Comparison of ENCODE assay signal across 8 mouse cellular contexts in genomic region chr7:112663314-112663966, GRCm38 (mm10). TPM values are rescaled to one million over a fixed set of nuclear protein-coding genes. Genes with fewer than 3 reads are reported as not detected.
DNase-seq lines count a peak whose midpoint lies in the region; ATAC-seq lines count a peak whose summit lies in the region.

No protein-coding gene starts in this region.

- H3K27ac ChIP-seq in hindbrain, embryonic 15.5 days (replicated peaks) = peak overlapping the region; percentile 39
- H3K27ac ChIP-seq in limb, embryonic 11.5 days (replicated peaks; ENCODE audit: low read depth, low read length) = no peak overlapping the region; the same call in 1 of the 2 replicates
- H3K27ac ChIP-seq in midbrain, embryonic 15.5 days = 0 out of 2 replicates have a peak overlapping the region, but pooled peaks have one; percentile 13

- H3K4me3 ChIP-seq in hindbrain, embryonic 15.5 days = no peak overlapping the region
- H3K4me3 ChIP-seq in limb, embryonic 11.5 days (ENCODE audit: low read depth, low read length) = no peak overlapping the region
- H3K4me3 ChIP-seq in midbrain, embryonic 15.5 days = no peak overlapping the region

- ATAC-seq in hindbrain, embryonic 15.5 days (ENCODE audit: low FRiP score, low read depth) = peak; percentile 45; the same call in 1 of the 2 replicates
- ATAC-seq in limb, embryonic 11.5 days (ENCODE audit: insufficient number of reproducible peaks, low FRiP score, low TSS enrichment, low read depth) = no peak
- ATAC-seq in midbrain, embryonic 15.5 days (replicated peaks) = no peak

- H3K36me3 ChIP-seq in hindbrain, embryonic 15.5 days = no peaks in the 10 kb centered on the region
- no peaks in the 10 kb centered on the region for H3K36me3 ChIP-seq in limb, embryonic 11.5 days (ENCODE audit: control insufficient read depth, insufficient read depth, low read length)
- no peaks in the 10 kb centered on the region for H3K36me3 ChIP-seq in midbrain, embryonic 15.5 days (replicated peaks)

- 26% methylated on average over 6 of the region's 6 CpGs for WGBS in hindbrain, embryonic 15.5 days
- 36% methylated on average over 6 of the region's 6 CpGs for WGBS in limb, embryonic 11.5 days
- WGBS in midbrain, embryonic 15.5 days = 16% methylated on average over 6 of the region's 6 CpGs

- H3K9me3 ChIP-seq in hindbrain, embryonic 15.5 days = no peaks in the 10 kb centered on the region
- H3K9me3 ChIP-seq in limb, embryonic 11.5 days (ENCODE audit: control insufficient read depth, low read length) = no peaks in the 10 kb centered on the region
- no peaks in the 10 kb centered on the region for H3K9me3 ChIP-seq in midbrain, embryonic 15.5 days

- H3K9ac ChIP-seq in hindbrain, embryonic 15.5 days = no peak overlapping the region
- H3K9ac ChIP-seq in limb, embryonic 11.5 days (ENCODE audit: low read length) = no peak overlapping the region
- no peak overlapping the region for H3K9ac ChIP-seq in midbrain, embryonic 15.5 days

- peaks cover 14% of the 10 kb centered on the region for H3K4me1 ChIP-seq in hindbrain, embryonic 15.5 days (replicated peaks)
- H3K4me1 ChIP-seq in limb, embryonic 11.5 days (ENCODE audit: control insufficient read depth, insufficient read depth, low read length) = peaks cover 7% of the 10 kb centered on the region; the same call in 1 of the 2 replicates
- peaks cover 8% of the 10 kb centered on the region; the same call in 1 of the 2 replicates for H3K4me1 ChIP-seq in midbrain, embryonic 15.5 days

- DNase-seq in kidney, adult 11 months = peak; percentile 37
- DNase-seq in kidney, adult 8-10 months = no peak
- DNase-seq in frontal cortex, adult 2 months (ENCODE audit: extremely low spot score in 1 of 2, low spot score in 1 of 2) = peak; percentile 44 to 69
- DNase-seq in limb, embryonic 11.5 days (ENCODE audit: low spot score) = peak; percentile 46
- no peak for DNase-seq in MN1 (ENCODE audit: low spot score)
- no peak for DNase-seq in thymus, postnatal 4 days

- peak overlapping the region; percentile 22 for H3K4me2 ChIP-seq in hindbrain, embryonic 15.5 days
- H3K4me2 ChIP-seq in limb, embryonic 11.5 days (ENCODE audit: low read depth, severe bottlenecking) = no peak overlapping the region
- H3K4me2 ChIP-seq in midbrain, embryonic 15.5 days = no peak overlapping the region; the same call in 1 of the 2 replicates

- no peaks in the 10 kb centered on the region for H3K27me3 ChIP-seq in hindbrain, embryonic 15.5 days
- H3K27me3 ChIP-seq in limb, embryonic 11.5 days (ENCODE audit: control insufficient read depth, insufficient read depth, low read length) = no peaks in the 10 kb centered on the region
- no peaks in the 10 kb centered on the region for H3K27me3 ChIP-seq in midbrain, embryonic 15.5 days (replicated peaks)

RNA-seq across cellular contexts. Expression of gene Tead1, which starts 15.7 kb away (rescaled TPM):
- polyA plus RNA-seq in frontal cortex, adult 2 months (2012; rRNA removed) = 8.1 TPM in 2 replicates
- polyA plus RNA-seq in hindbrain, embryonic 15.5 days (2015; fragmentation: Nextera tagmentation; extraction: Ambion mirVana) = 15.3 and 15.7 TPM in 2 replicates
- polyA plus RNA-seq in limb, embryonic 11.5 days (2014; fragmentation: Nextera tagmentation; extraction: Ambion mirVana) = 17.8 and 18.3 TPM in 2 replicates
- 13.4 and 15.0 TPM in 2 replicates for polyA plus RNA-seq in midbrain, embryonic 15.5 days (2015; fragmentation: Nextera tagmentation; extraction: Ambion mirVana)

Comparison
In these comparisons a context has a peak if more than half of its experiments do, and no peak if none do; other contexts are left out.
1. DNase-seq: peak in kidney, adult 11 months (single experiment), frontal cortex, adult 2 months (2 of 2) and limb, embryonic 11.5 days (single experiment); none in kidney, adult 8-10 months (0 of 2), MN1 (single experiment) and thymus, postnatal 4 days (single experiment).